In genomic region chr11:76387097-76387496, GRCm38 (mm10) we compare ENCODE assay signal across 18 mouse cellular contexts. TPM values are rescaled to one million over a fixed set of nuclear protein-coding genes. Genes with fewer than 3 reads are reported as not detected.
DNase-seq lines count a peak whose midpoint lies in the region; ATAC-seq and TF ChIP-seq lines count a peak whose summit lies in the region.
"Had no signal": no experiment of that assay in that cellular context is flagged by ENCODE, and none has a peak within 500 bp of the region (broad histone marks: within the 10 kb centered on the region; RNA-seq: fewer than 3 reads in every experiment).

No protein-coding gene starts in this region.

- no peak for DNase-seq in heart, adult 2 months
- DNase-seq in heart, adult 8-10 months (ENCODE audit: low spot score) = no peak
- DNase-seq in liver, postnatal 0 days = no peak
- DNase-seq in brain, embryonic 14.5 days (ENCODE audit: low read depth) = no peak
- DNase-seq: B cell, adult 2 months; cerebellum, adult 11 months; kidney, adult 18-20 months; kidney, postnatal 4 days; layer of hippocampus, postnatal 36 days; thymus, postnatal 36 days had no signal

- no peak overlapping the region for H3K27ac ChIP-seq in heart, adult 2 months
- H3K27ac ChIP-seq in liver, postnatal 0 days (ENCODE audit: low read depth) = no peak overlapping the region
- H3K27ac ChIP-seq in liver, embryonic 12.5 days = no peak overlapping the region
- H3K27ac ChIP-seq in ES-Bruce4 (ENCODE audit: insufficient read depth, low read length) = no peak overlapping the region
- H3K27ac ChIP-seq in neural tube, embryonic 15.5 days (replicated peaks) = no peak overlapping the region
- H3K27ac ChIP-seq: hindbrain, embryonic 13.5 days; limb, embryonic 10.5 days; liver, embryonic 15.5 days; neural tube, embryonic 13.5 days; stomach, embryonic 15.5 days had no signal

- WGBS in heart, adult 2 months = 89% methylated on average over 1 of the region's 1 CpGs
- WGBS in liver, postnatal 0 days (ENCODE audit: insufficient replicate concordance) = 78% methylated on average over 1 of the region's 1 CpGs
- 69% methylated on average over 1 of the region's 1 CpGs for WGBS in liver, embryonic 12.5 days (ENCODE audit: insufficient replicate concordance)
- WGBS in neural tube, embryonic 15.5 days = 97% methylated on average over 1 of the region's 1 CpGs

- H3K79me2 ChIP-seq in heart, adult 2 months (replicated peaks; ENCODE audit: control insufficient read depth, insufficient read depth, low read length) = 0 out of 2 replicates have a peak, but pooled peaks cover 1% of the 10 kb centered on the region

- no peaks in the 10 kb centered on the region for H3K9me3 ChIP-seq in liver, postnatal 0 days (ENCODE audit: low read length)
- no peaks in the 10 kb centered on the region for H3K9me3 ChIP-seq in liver, embryonic 12.5 days (replicated peaks)
- H3K9me3 ChIP-seq in ES-Bruce4 (replicated peaks; ENCODE audit: control insufficient read depth, insufficient read depth, low read length, poor library complexity, severe bottlenecking) = peaks cover 10% of the 10 kb centered on the region; the same call in 1 of the 2 replicates
- no peaks in the 10 kb centered on the region for H3K9me3 ChIP-seq in neural tube, embryonic 15.5 days (replicated peaks)
- H3K9me3 ChIP-seq: hindbrain, embryonic 13.5 days; liver, embryonic 15.5 days; neural tube, embryonic 13.5 days; stomach, embryonic 15.5 days had no signal

- no peak for TF ChIP-seq POLR2A in heart, adult 2 months (IDR thresholded peaks at IDR 0.05; ENCODE audit: insufficient read depth, low read depth, low read length)
- no peak for TF ChIP-seq POLR2A in ES-Bruce4 (IDR thresholded peaks at IDR 0.05; ENCODE audit: insufficient read depth, low read length)
- TF ChIP-seq POLR2A in brain, embryonic 14.5 days (IDR thresholded peaks at IDR 0.05; ENCODE audit: borderline replicate concordance, extremely low read depth, insufficient read depth, insufficient read length, poor library complexity, severe bottlenecking) = no peak

- intact Hi-C loops in heart, adult 2 months (cut with DNase I) = no loop called here

- H3K4me1 ChIP-seq in heart, adult 2 months (ENCODE audit: control insufficient read depth, insufficient read depth, low read length) = no peaks in the 10 kb centered on the region; the same call in 1 of the 2 replicates
- no peaks in the 10 kb centered on the region for H3K4me1 ChIP-seq in liver, postnatal 0 days (ENCODE audit: insufficient read depth)
- H3K4me1 ChIP-seq in liver, embryonic 12.5 days = 0 out of 2 replicates have a peak, but pooled peaks cover 4% of the 10 kb centered on the region
- peaks cover 5% of the 10 kb centered on the region for H3K4me1 ChIP-seq in ES-Bruce4 (ENCODE audit: control insufficient read depth, insufficient read depth, low read length)
- H3K4me1 ChIP-seq in neural tube, embryonic 15.5 days = peaks cover 38% of the 10 kb centered on the region
- H3K4me1 ChIP-seq: liver, embryonic 15.5 days had no signal

- no peak overlapping the region for H3K4me3 ChIP-seq in heart, adult 2 months
- no peak overlapping the region for H3K4me3 ChIP-seq in liver, postnatal 0 days (ENCODE audit: low read depth, low read length)
- no peak overlapping the region for H3K4me3 ChIP-seq in liver, embryonic 12.5 days
- no peak overlapping the region for H3K4me3 ChIP-seq in ES-Bruce4 (ENCODE audit: low read depth, low read length)
- H3K4me3 ChIP-seq in neural tube, embryonic 15.5 days (replicated peaks) = no peak overlapping the region
- H3K4me3 ChIP-seq: hindbrain, embryonic 13.5 days; limb, embryonic 10.5 days; liver, embryonic 15.5 days; neural tube, embryonic 13.5 days; stomach, embryonic 15.5 days had no signal

- peak; percentile 58 for TF ChIP-seq CTCF in heart, adult 2 months (IDR thresholded peaks at IDR 0.05)
- peak; percentile 48 for TF ChIP-seq CTCF in liver, postnatal 0 days (IDR thresholded peaks at IDR 0.05; ENCODE audit: low read depth)
- TF ChIP-seq CTCF in ES-Bruce4 (IDR thresholded peaks at IDR 0.05; ENCODE audit: low read depth, low read length) = peak; percentile 62
- TF ChIP-seq CTCF in brain, embryonic 14.5 days (IDR thresholded peaks at IDR 0.05; ENCODE audit: borderline replicate concordance, extremely low read depth, insufficient read depth, insufficient read length) = peak; percentile 38; the same call in 1 of the 2 replicates

- H3K36me3 ChIP-seq in heart, adult 2 months (ENCODE audit: control insufficient read depth, insufficient read depth, low read length) = no peaks in the 10 kb centered on the region
- no peaks in the 10 kb centered on the region for H3K36me3 ChIP-seq in liver, postnatal 0 days (replicated peaks; ENCODE audit: insufficient read depth, low read length)
- no peaks in the 10 kb centered on the region for H3K36me3 ChIP-seq in liver, embryonic 12.5 days
- H3K36me3 ChIP-seq in ES-Bruce4 (ENCODE audit: control insufficient read depth, insufficient read depth, low read length, poor library complexity, severe bottlenecking) = no peaks in the 10 kb centered on the region
- H3K36me3 ChIP-seq in neural tube, embryonic 15.5 days = no peaks in the 10 kb centered on the region
- H3K36me3 ChIP-seq: liver, embryonic 15.5 days; stomach, embryonic 15.5 days had no signal

- no peak for TF ChIP-seq EP300 in heart, adult 2 months (IDR thresholded peaks at IDR 0.05; ENCODE audit: insufficient read depth, low read depth, low read length)
- TF ChIP-seq EP300 in liver, postnatal 0 days (IDR thresholded peaks at IDR 0.05; ENCODE audit: low read depth) = no peak
- TF ChIP-seq EP300 in ES-Bruce4 (IDR thresholded peaks at IDR 0.05; ENCODE audit: insufficient read depth, low read depth, low read length) = no peak

- no peak for ATAC-seq in liver, postnatal 0 days
- ATAC-seq in liver, embryonic 12.5 days = no peak
- no peak for ATAC-seq in neural tube, embryonic 15.5 days (ENCODE audit: low FRiP score)

- H3K4me2 ChIP-seq in liver, postnatal 0 days (ENCODE audit: low read depth, low read length) = no peak overlapping the region
- H3K4me2 ChIP-seq in liver, embryonic 12.5 days = no peak overlapping the region
- no peak overlapping the region for H3K4me2 ChIP-seq in neural tube, embryonic 15.5 days
- H3K4me2 ChIP-seq: hindbrain, embryonic 13.5 days; liver, embryonic 15.5 days; neural tube, embryonic 13.5 days; stomach, embryonic 15.5 days had no signal

- no peaks in the 10 kb centered on the region for H3K27me3 ChIP-seq in heart, adult 2 months (ENCODE audit: control insufficient read depth, insufficient read depth, low read length)
- H3K27me3 ChIP-seq in liver, postnatal 0 days (ENCODE audit: insufficient read depth, low read length) = no peaks in the 10 kb centered on the region
- no peaks in the 10 kb centered on the region for H3K27me3 ChIP-seq in liver, embryonic 12.5 days (replicated peaks)
- H3K27me3 ChIP-seq in ES-Bruce4 (ENCODE audit: control insufficient read depth, insufficient read depth, low read length, poor library complexity, severe bottlenecking) = no peaks in the 10 kb centered on the region
- H3K27me3 ChIP-seq in neural tube, embryonic 15.5 days (replicated peaks) = no peaks in the 10 kb centered on the region
- H3K27me3 ChIP-seq: hindbrain, embryonic 13.5 days; liver, embryonic 15.5 days; neural tube, embryonic 13.5 days; stomach, embryonic 15.5 days had no signal

- no peak overlapping the region for H3K9ac ChIP-seq in heart, adult 2 months (ENCODE audit: low read depth, low read length)
- H3K9ac ChIP-seq in liver, postnatal 0 days (replicated peaks) = no peak overlapping the region
- H3K9ac ChIP-seq in liver, embryonic 12.5 days = no peak overlapping the region
- no peak overlapping the region for H3K9ac ChIP-seq in ES-Bruce4 (ENCODE audit: low read depth, poor library complexity, severe bottlenecking)
- H3K9ac ChIP-seq in neural tube, embryonic 15.5 days (replicated peaks) = no peak overlapping the region
- H3K9ac ChIP-seq: hindbrain, embryonic 13.5 days; liver, embryonic 15.5 days; neural tube, embryonic 13.5 days; stomach, embryonic 15.5 days had no signal

RNA-seq across cellular contexts. Expression of gene Nxn, which starts 11.8 kb away (rescaled TPM):
- 10 to 100 TPM; 14.6 to 19.1 TPM for total RNA-seq in heart, adult 2 months (2021)
- 10.0 and 14.0 TPM in 2 replicates for polyA plus RNA-seq in heart, adult 2 months (2012; rRNA removed)
- 10 to 100 TPM in 3 of 4 experiments, 1 to 10 TPM in 1; 9.8 to 13.0 (median 11.0) TPM for total RNA-seq in heart, adult 8-10 months (2022)
- 2.5 and 2.6 TPM in 2 replicates for polyA plus RNA-seq in liver, postnatal 0 days (2015; fragmentation: Nextera tagmentation; extraction: Ambion mirVana)
- 6.0 and 6.9 TPM in 2 replicates for polyA plus RNA-seq in liver, embryonic 12.5 days (2016; fragmentation: Nextera tagmentation; extraction: Ambion mirVana)
- polyA plus RNA-seq in ES-Bruce4 (2011; ENCODE audit: insufficient read depth, insufficient read length, low read depth, missing spikeins) = 51.7 and 57.7 TPM in 2 replicates
- polyA plus RNA-seq in brain, embryonic 14.5 days (2012; rRNA removed) = 33.9 and 40.9 TPM in 2 replicates
- polyA plus RNA-seq in neural tube, embryonic 15.5 days (2015; fragmentation: Nextera tagmentation; extraction: Ambion mirVana) = 27.3 and 29.8 TPM in 2 replicates

RNA-seq across cellular contexts. Expression of gene Timm22, which starts 19.7 kb away (rescaled TPM):
- 10 to 100 TPM; 35.3 to 40.4 TPM for total RNA-seq in heart, adult 2 months (2021)
- polyA plus RNA-seq in heart, adult 2 months (2012; rRNA removed) = 10.4 and 21.0 TPM in 2 replicates
- 10 to 100 TPM; 32.9 to 54.5 (median 39.9) TPM for total RNA-seq in heart, adult 8-10 months (2022)
- 35.0 and 38.4 TPM in 2 replicates for polyA plus RNA-seq in liver, postnatal 0 days (2015; fragmentation: Nextera tagmentation; extraction: Ambion mirVana)
- 59.4 and 63.6 TPM in 2 replicates for polyA plus RNA-seq in liver, embryonic 12.5 days (2016; fragmentation: Nextera tagmentation; extraction: Ambion mirVana)
- polyA plus RNA-seq in ES-Bruce4 (2011; ENCODE audit: insufficient read depth, insufficient read length, low read depth, missing spikeins) = 16.9 and 19.1 TPM in 2 replicates
- polyA plus RNA-seq in brain, embryonic 14.5 days (2012; rRNA removed) = 32.5 and 36.8 TPM in 2 replicates
- polyA plus RNA-seq in neural tube, embryonic 15.5 days (2015; fragmentation: Nextera tagmentation; extraction: Ambion mirVana) = 107 and 108 TPM in 2 replicates
